Mouse (Mus musculus): ENCODE measurements around the gene C1qc. TPM values are rescaled to one million over a fixed set of nuclear protein-coding genes. Genes with fewer than 3 reads are reported as not detected.

C1qc gene
- polyA plus RNA-seq, 1 experiment = 2,716 TPM

DNA sequence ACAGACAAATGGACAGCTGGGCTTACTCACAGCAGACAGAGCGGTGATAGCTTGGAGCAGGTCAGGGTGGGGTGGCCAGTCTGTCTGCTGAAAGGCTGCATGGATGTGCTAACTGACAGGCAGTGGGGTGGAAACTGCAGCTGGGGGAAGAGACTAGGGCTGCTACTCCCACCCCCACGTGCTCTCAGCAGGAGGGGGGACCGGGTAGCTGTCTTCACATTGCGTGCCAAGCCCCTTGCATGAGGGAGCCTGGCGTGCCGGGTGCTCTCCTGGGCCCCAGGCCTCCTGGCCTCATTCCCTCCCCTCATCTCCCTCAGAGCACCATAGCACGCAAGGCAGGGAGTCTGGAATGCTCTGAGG lies 24.3 kb upstream of the C1qc start:
- TF ChIP-seq POLR2A (IDR thresholded peaks at IDR 0.05; ENCODE audit: borderline replicate concordance, low read depth, low read length) (no peak), CTCF (IDR thresholded peaks at IDR 0.05; ENCODE audit: low read depth, low read length) (no peak)
- no peak overlapping the region for H3K27ac ChIP-seq (ENCODE audit: insufficient read depth, low read depth, low read length)
- H3K4me3 ChIP-seq (ENCODE audit: insufficient read depth, low read length) = no peak overlapping the region
- H3K4me1 ChIP-seq (ENCODE audit: control insufficient read depth, insufficient read depth, low read length) = no peaks in the 10 kb centered on the region

DNA sequence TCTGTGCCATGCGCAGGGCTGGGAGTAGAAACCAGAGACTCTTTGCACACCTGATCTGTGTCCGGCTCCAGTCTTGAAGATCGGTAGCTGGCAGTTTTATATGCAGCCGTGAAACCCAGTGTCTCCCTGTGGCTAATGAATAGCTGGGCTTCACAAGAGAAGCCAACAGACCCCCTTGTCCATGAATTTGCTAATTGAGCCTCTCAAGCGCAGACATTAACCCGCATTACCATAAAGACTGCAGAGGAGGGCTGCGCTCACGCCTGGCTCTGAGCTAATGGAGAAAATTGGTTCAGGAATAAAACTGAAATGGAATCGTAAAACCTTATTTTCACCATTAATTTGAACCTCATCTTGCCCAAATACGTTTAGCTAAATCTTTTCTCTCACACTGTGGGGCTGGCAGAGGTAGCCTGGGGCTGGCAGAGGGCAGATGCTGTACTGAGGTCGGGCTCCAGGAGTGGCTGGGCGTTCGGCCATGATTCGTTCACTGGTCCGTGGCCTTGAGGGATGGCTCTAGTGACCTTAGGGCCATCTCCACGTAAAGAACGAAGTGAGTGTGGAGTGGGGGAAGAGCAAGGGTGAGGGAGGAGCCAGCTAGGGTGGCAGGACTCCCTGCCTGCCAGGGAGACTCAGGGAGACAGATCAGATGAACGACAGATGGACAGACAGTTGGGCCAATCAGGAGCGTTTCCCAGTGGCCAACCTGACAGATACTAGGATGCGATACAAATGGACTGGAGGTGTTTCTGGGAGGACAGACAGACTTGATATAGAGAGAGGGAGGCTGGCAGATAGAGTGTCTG lies 23.7 kb upstream of the C1qc start:
- Histone ChIP-seq H3K4me1 (ENCODE audit: control insufficient read depth, insufficient read depth, low read length) (no peaks in the 10 kb centered on the region), H3K27ac (ENCODE audit: insufficient read depth, low read depth, low read length) (no peak overlapping the region), H3K4me3 (ENCODE audit: insufficient read depth, low read length) (no peak overlapping the region)
- TF ChIP-seq POLR2A (IDR thresholded peaks at IDR 0.05; ENCODE audit: borderline replicate concordance, low read depth, low read length) (no peak), CTCF (IDR thresholded peaks at IDR 0.05; ENCODE audit: low read depth, low read length) (no peak)

DNA sequence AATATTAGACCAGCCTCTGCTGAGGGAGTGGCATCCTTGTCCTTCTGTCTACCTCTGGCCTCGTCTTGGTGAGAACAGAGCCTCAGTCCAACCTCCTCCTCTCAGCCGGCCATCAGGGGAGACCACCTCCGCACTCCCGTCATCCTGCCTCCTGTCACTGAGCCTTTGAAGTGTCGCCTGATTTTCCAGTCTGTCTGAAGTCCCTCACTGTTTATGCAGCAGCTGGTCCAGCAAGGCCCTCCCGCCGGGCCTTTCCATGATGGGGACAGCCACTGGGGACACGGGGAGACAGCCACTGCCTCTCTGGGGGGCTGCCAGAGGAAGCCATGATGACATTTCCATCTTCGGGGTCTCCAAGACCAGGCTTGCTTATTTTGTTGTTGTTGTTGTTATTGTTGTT lies 20.0 kb upstream of the C1qc start:
- TF ChIP-seq CTCF (IDR thresholded peaks at IDR 0.05; ENCODE audit: low read depth, low read length) = no peak
- no peak for TF ChIP-seq POLR2A (IDR thresholded peaks at IDR 0.05; ENCODE audit: borderline replicate concordance, low read depth, low read length)
- Histone ChIP-seq H3K4me1 (ENCODE audit: control insufficient read depth, insufficient read depth, low read length) (no peaks in the 10 kb centered on the region), H3K4me3 (ENCODE audit: insufficient read depth, low read length) (no peak overlapping the region), H3K27ac (ENCODE audit: insufficient read depth, low read depth, low read length) (no peak overlapping the region)

DNA sequence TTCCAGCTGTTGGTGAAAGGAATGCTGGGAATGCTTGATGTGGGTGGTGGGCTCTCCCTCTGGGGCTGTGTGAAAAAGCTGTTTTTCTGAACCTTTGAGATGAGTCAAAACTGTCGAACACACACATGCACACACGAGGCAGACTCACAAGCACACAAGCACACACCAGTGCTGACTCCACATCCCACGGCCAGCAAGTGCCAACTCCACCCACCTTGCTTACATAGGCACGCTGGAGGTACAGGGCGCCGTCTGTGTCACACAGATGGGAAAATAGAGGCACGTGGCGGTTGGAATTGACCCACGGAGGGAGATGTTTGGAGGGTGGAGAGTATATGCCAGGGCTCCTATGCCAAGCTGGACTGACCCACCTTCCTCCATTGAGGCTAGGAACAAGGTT lies 18.9 kb upstream of the C1qc start:
- no peaks in the 10 kb centered on the region for H3K4me1 ChIP-seq (ENCODE audit: control insufficient read depth, insufficient read depth, low read length)
- no peak overlapping the region for H3K27ac ChIP-seq (ENCODE audit: insufficient read depth, low read depth, low read length)
- TF ChIP-seq POLR2A (IDR thresholded peaks at IDR 0.05; ENCODE audit: borderline replicate concordance, low read depth, low read length) (no peak), CTCF (IDR thresholded peaks at IDR 0.05; ENCODE audit: low read depth, low read length) (no peak)
- H3K4me3 ChIP-seq (ENCODE audit: insufficient read depth, low read length) = no peak overlapping the region

DNA sequence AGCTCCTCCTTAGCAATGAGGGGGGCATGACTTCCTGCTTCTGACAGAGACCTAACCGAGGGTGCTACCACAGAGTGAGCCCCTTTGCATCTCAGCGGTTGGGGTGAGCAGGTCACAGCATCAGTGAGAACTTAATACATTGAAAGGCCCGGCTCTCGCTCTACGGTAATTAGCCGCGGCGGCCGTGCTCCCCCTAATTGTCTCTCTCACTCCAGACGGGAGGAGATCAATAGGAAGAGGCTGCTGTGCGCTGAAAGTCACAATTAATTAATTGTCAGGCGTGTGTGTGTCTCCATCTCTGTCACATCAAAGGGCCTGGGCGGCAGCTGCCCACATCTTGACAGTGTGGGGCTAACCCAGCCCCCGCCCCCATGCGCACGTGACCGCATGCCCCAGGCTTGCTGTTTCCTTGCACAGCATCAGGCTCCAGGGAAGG lies 18.4 kb upstream of the C1qc start:
- Histone ChIP-seq H3K4me3 (ENCODE audit: insufficient read depth, low read length) (no peak overlapping the region), H3K27ac (ENCODE audit: insufficient read depth, low read depth, low read length) (no peak overlapping the region), H3K4me1 (ENCODE audit: control insufficient read depth, insufficient read depth, low read length) (no peaks in the 10 kb centered on the region)
- TF ChIP-seq POLR2A (IDR thresholded peaks at IDR 0.05; ENCODE audit: borderline replicate concordance, low read depth, low read length) (no peak), CTCF (IDR thresholded peaks at IDR 0.05; ENCODE audit: low read depth, low read length) (no peak)

DNA sequence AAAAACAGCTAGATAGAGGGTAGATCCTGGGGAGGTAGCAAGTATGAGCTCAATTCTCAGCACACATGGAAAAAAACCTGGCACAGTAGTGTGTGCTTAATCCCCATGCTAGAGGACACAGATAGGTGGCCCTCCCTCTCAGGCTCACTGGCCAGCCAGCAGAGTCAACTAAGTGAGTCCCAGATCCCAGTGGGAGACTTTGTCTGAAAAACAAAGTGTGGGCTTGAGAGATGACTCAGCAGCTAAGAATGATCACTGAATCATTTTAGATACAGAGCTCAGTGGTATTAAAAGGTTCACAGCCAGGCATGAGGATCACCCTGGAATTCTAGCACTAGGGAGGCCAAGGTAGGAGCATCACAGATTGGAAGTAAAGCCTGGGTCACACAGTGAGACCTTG lies 14.9 kb upstream of the C1qc start:
- no peak overlapping the region for H3K4me3 ChIP-seq (ENCODE audit: insufficient read depth, low read length)
- no peak overlapping the region for H3K27ac ChIP-seq (ENCODE audit: insufficient read depth, low read depth, low read length)
- TF ChIP-seq POLR2A (IDR thresholded peaks at IDR 0.05; ENCODE audit: borderline replicate concordance, low read depth, low read length) = no peak
- no peak for TF ChIP-seq CTCF (IDR thresholded peaks at IDR 0.05; ENCODE audit: low read depth, low read length)
- H3K4me1 ChIP-seq (ENCODE audit: control insufficient read depth, insufficient read depth, low read length) = no peaks in the 10 kb centered on the region

DNA sequence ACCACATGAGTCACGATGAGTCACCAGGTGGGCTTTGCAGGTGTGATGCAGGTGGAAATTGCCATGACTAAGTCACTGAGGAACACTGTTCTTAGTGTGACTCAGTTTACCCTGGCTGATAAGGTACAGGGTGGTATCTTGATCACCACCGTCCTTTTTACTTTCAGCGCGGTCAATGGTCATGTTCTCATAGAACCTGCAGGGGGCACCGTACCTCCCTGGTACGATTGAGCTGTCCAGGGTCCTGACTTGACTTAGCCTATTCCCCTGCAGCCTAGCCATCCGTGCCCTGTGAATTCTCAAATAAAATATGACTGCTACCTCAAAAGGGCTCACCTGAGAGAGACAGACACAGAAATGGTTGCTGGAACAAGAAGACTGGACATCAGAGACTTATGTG lies 14.2 kb upstream of the C1qc start:
- no peak overlapping the region for H3K4me3 ChIP-seq (ENCODE audit: insufficient read depth, low read length)
- peak; percentile 70; the same call in 1 of the 2 replicates for TF ChIP-seq CTCF (IDR thresholded peaks at IDR 0.05; ENCODE audit: low read depth, low read length)
- no peak for TF ChIP-seq POLR2A (IDR thresholded peaks at IDR 0.05; ENCODE audit: borderline replicate concordance, low read depth, low read length)
- no peaks in the 10 kb centered on the region for H3K4me1 ChIP-seq (ENCODE audit: control insufficient read depth, insufficient read depth, low read length)
- H3K27ac ChIP-seq (ENCODE audit: insufficient read depth, low read depth, low read length) = no peak overlapping the region

DNA sequence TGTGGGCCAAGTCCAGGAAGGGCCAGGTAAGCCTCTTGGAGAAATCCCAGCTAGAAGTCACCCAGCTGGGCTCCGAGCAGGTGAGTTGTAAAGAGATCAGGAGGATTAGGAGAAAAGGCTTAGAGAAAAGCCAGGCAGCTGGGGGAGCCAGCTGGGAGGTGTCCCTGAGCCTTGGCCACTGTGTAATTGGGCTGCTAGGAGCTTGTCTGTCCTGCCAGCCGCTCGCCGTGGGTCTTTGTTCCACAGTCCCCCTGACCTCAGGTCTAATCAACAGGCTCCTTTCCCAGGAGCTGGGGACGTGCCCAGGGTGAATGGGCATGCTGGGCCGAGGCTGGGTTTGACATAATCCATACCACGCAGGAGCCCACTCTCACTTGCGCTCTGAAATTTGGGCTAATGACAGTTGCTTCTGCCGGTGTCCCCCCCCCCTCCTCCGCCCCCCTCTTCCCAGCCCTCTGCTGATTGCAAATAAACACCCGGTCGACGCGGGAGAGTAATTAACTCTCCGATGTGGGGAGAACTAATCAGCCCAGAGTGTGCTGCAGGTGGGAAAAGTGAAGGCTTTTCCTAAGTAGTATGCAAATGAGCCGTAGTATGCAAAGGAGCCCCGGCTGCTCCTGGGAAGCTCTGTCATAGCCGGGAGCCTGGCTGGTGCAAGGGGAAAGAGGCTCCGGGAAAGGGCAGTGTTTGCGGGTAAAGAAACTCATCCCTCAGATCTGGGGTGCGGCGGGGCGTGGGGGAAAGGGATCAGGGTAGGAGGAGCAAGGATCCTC lies 12.1 kb upstream of the C1qc start:
- H3K4me3 ChIP-seq (ENCODE audit: insufficient read depth, low read length) = no peak overlapping the region
- TF ChIP-seq POLR2A (IDR thresholded peaks at IDR 0.05; ENCODE audit: borderline replicate concordance, low read depth, low read length) = no peak
- no peak for TF ChIP-seq CTCF (IDR thresholded peaks at IDR 0.05; ENCODE audit: low read depth, low read length)
- no peak overlapping the region for H3K27ac ChIP-seq (ENCODE audit: insufficient read depth, low read depth, low read length)
- no peaks in the 10 kb centered on the region for H3K4me1 ChIP-seq (ENCODE audit: control insufficient read depth, insufficient read depth, low read length)

DNA sequence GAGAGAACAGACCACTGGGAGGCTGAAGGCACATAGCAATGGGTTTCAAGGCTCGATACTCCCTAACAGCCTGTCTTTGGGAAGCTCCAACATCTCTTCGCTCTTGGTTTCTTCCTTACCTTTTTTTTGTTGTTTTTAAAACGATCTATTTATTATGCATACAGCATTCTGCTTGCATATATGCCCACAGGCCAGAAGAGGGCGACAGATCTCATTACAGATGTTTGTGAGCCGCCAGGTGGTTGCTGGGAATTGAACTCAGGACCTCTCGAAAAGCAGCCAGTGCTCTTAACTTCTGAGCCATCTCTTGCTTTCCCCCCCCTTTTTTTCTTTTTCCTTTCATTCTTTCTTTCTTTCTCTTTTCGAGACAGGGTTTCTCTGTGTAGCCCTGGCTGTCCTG lies 6.3 kb upstream of the C1qc start:
- no peak overlapping the region for H3K4me3 ChIP-seq (ENCODE audit: insufficient read depth, low read length)
- peaks cover 38% of the 10 kb centered on the region for H3K4me1 ChIP-seq (ENCODE audit: control insufficient read depth, insufficient read depth, low read length)
- peak overlapping the region; percentile 79 for H3K27ac ChIP-seq (ENCODE audit: insufficient read depth, low read depth, low read length)
- TF ChIP-seq CTCF (IDR thresholded peaks at IDR 0.05; ENCODE audit: low read depth, low read length) (peak; percentile 63), POLR2A (IDR thresholded peaks at IDR 0.05; ENCODE audit: borderline replicate concordance, low read depth, low read length) (no peak)

DNA sequence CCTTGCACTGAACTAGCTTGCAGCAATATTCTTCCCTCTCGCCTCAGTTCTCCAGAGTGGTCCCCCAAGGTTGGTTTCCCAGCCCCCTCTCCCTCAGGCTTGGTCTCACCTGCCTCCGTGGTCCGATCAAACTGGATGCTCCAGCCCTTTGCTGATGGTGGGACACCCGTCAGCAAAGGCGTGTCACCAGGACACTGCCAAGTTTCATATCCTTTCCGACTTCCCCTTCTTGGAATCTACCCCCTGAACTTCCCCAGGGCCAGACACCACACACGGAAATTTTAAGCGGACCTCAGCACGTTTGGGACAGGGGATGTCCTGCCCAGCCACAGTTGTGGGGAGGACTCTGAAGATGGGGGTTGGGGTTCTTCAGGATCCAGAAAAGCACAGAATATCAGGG lies 5.8 kb upstream of the C1qc start, which contains the start of gene C1qa:
TSS of gene C1qa (minus strand) at position 167 of the 400 bp plus-strand sequence.
- TF ChIP-seq POLR2A (IDR thresholded peaks at IDR 0.05; ENCODE audit: borderline replicate concordance, low read depth, low read length) (no peak), CTCF (IDR thresholded peaks at IDR 0.05; ENCODE audit: low read depth, low read length) (no peak)
- Histone ChIP-seq H3K27ac (ENCODE audit: insufficient read depth, low read depth, low read length) (peak within 1 kb of the TSS; percentile 79), H3K4me1 (ENCODE audit: control insufficient read depth, insufficient read depth, low read length) (peaks cover 43% of the 10 kb centered on the region), H3K4me3 (ENCODE audit: insufficient read depth, low read length) (peak within 1 kb of the TSS; percentile 62)

All from bone marrow macrophage, adult 2 months (primary cell).